Mouse (Mus musculus): Measurements from ENCODE around the gene Acox3.
A peak's percentile ranks its signal among the peaks of the same experiment; 100 is the strongest.

The Acox3 gene

DNA sequence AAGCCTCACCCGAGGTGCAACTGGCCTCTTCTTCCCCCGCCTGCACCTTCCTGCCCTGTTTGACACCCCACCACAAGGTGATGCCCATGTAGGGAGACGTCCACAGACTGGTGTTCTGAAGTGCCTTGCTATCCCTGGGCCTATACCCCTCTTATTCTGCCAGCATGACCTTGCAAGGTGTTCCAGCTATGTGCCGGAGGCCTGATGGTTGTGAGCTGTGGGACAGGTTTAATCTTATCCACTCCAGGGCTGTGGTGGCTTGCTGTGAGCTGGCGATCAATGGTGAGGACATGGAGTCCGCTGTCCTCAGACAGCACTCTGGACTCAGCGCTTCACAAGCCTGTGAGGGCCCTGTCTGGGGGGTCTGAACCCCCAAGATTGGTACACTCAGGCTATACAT lies 27.5 kb downstream of the Acox3 start:
- DNase-seq (ENCODE audit: low read depth, low spot score), result no peak

DNA sequence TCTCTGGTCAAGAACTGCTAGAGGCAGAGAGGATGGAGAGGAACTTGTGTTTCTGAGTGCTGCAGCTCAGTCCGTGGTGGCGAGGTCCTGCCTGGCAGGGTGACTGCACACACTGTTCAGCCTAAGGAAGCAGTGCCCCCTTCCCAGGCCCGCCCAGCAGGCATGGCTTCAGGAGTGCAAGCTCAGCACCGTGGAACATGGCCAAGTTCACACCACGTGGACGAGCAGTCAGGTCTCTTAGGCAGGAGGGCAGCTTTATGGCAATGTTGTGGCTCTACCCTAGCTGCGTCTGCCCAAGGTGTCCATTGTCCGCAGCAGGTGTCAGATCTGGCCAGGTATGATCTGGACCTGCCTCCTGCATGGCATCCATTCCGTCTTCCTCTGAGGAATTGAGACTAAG lies 28.3 kb downstream of the Acox3 start:
- DNase-seq (ENCODE audit: low read depth, low spot score), result no peak

DNA sequence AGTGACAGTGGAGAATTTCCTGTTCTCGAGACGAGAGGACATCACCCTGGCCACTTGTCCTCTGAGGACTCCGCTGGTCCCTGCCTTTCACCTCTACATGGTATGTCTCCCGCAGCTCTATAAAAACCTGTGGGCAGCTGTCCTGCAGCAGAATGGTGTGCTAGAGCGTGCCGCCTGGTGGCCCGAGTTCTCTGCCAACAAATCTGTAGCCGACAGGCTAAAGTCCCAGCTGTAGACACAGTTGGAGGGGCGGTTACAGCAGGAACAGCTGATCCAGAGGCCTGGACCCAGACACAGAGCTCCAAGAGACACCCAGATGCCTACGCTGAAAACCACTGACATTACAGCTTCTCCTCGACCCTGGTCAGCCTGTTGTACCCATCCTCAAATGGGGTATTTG lies 29.1 kb downstream of the Acox3 start:
- DNase-seq (ENCODE audit: low read depth, low spot score), result no peak

DNA sequence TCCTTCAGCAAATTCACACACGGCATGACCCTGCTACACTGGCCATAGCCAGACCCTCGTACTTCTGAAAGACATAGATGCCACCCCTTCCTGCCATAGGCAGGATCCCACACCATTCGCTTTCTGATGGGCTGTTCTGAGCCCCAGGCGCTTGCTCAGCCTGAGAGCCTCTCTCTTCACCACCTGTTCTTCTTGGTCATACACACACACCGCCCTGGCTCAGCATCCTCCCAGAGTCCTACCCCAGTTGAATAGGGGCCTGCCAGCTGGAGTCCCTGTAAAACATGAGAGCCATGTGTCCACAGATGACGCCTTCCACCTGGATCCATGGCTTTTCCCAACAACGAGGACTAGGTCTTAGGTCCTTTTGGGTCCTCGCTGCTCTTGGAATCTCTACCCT lies 29.9 kb downstream of the Acox3 start:
- no peak for DNase-seq (ENCODE audit: low read depth, low spot score)

DNA sequence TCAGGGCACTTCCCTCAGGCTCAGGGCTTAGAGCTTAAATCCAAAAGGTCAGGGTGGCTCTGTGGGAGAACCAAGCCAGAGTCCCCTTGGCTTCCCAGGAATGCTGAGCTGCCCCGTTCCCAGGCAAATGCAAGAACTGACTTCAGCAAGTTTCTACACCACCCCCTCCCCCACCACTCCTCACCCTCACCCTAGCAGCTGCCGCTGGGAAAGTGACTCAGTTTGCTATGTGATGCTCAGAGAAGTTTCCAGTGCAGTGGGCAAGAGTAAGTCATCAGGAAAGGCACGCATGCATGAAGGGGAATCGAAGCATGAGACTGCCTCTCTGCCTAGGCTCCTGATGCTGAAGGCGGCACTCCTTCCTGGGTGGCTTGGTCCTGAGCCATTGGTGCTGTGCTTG lies 34.1 kb downstream of the Acox3 start:
- peak; percentile 15 for DNase-seq (ENCODE audit: low read depth, low spot score)

DNA sequence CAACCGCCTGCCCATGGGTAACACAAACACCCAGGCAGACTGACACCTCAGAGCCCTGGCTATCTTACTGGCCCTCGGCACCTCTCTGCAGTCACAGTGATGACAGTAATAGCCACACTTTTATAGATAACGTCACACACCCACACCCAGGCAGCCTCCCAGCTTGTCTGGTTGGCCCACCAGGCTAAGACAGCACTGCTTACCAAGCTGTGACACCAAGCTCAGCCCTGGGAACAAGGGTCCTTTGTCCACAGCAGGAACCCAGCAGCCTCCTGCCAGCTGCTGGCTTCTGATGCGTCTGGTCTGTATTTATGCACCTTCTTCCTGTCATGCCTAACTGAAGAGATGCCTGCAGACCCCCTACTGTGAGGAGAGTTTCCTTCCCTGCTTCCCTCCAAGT lies 38.3 kb downstream of the Acox3 start:
- DNase-seq (ENCODE audit: low read depth, low spot score), result peak; percentile 59

DNA sequence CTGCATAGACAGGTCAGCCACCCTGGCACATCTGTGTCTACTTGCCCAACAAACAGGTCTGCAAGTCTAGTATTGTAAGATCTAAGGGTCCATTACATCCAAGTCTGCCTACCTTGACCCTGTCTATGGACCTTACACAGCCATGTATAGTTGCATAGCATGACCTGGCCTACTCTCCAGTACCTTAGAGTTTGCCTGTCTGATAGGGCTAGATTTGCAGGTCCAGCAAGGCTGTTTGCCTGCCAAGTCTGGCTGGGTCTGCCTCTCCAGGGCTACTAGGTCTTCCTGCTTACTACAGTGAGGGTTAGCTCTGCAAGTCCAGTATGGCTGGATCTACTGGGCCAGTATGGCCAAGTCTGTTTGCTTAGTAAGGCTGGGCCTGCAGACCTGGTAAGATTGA lies 41.0 kb downstream of the Acox3 start:
- no peak for DNase-seq (ENCODE audit: low read depth, low spot score)

DNA sequence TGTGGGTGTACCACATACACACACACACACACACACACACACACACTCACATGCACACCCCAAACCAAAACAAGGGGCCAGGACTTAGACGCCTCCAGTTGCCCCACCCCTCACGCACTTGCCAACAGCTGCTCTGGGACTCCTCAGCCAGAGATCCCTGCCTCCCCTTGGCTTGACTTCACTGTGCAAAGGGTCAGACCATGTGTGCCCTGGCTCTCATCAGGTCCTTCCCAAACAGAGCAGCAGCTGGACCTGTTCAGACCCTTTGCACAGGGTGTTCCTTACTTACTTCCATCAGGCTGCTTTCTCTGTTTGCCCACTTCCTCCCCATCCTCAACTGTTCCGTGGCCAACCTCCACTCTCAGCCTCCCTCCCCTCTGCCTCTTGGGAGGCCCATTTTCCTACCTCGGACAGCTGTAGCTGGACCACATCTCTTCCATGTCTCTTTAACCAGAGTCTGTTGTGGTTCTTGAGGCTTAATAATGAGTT lies 42.0 kb downstream of the Acox3 start:
- DNase-seq (ENCODE audit: low read depth, low spot score), result no peak

DNA sequence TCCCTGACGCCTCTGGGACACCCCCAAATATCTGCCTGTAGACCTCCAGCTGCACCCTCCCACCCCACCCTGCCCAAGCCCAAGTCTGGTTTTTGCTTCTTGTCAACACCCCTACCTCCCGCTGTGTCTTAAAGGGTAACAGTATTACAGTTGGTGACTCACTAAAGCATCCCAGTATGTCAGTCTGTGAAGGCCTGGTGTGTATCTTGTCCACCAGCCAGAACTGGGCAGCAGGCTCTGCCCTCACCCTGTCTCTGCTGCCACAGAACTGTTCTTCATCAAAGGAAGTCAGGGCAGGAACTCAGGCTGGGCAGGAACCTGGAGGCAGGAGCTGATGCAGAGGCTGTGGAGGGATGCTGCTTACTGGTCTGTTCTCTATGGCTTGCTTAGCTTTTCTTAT lies 43.6 kb downstream of the Acox3 start:
- no peak for DNase-seq (ENCODE audit: low read depth, low spot score)

DNA sequence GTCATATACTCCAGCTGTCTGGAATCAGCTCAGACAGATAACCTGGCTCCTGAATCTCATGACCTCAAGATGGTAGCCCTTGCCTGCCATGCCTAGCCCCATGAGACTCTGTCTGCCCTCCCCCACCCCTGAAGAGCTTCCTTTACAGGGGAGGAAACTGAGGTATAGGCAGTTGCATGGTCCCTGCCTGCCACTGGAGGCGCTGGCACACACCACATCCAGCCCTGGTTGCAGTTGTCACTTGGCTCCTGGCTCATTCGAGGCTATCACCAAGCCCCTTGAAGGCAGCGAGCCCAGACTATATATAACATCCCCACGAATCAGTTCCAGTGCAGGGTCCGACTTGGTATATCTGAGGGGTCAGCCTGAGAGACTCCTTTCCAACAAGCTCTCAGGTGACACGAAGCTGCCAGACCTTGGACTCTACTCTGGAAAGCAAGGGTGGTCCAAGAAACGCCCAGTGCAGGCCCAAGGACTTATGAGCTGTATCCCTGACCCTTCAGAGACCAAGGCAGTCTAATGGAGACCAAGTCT lies 44.5 kb downstream of the Acox3 start:
- peak; percentile 36 for DNase-seq (ENCODE audit: low read depth, low spot score)

DNA sequence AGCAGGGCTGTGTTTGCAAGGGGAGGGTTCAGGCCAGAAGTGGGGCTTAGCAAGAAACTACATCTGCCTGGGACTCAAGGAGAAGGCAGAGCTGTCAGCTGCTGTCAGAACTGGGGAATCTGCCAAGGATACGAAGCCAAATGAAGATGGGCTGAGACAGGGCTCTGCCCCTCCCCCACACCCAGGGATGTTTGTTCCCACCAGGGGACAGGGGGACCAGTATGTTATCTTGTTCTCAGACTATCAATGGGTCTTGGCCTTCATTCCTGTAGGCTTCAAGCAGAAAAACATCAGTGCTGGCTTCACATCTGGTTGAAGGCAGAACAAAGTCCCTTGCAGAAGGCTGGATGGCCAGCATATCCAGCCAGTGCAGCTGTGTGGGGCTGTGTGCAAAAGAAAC lies 45.8 kb downstream of the Acox3 start:
- no peak for DNase-seq (ENCODE audit: low read depth, low spot score)

DNA sequence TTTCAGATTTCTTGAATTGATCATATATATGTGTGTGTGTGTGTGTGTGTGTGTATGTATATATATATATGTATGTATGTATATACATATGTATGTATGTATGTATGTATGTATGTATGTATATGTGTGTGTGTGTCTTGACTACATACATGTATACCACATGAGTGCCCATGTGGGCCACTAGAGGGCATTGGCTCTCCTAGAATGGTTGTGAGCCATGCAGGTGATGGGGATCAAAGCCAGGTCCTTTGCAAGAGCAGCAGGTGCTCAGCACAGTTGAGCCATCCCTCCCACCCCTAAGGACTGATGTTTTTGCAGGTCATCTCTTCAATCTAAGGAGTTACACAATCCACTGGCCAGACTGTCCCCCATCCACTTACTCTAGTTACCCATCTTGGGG lies 46.5 kb downstream of the Acox3 start:
- DNase-seq (ENCODE audit: low read depth, low spot score), result peak; percentile 29

DNA sequence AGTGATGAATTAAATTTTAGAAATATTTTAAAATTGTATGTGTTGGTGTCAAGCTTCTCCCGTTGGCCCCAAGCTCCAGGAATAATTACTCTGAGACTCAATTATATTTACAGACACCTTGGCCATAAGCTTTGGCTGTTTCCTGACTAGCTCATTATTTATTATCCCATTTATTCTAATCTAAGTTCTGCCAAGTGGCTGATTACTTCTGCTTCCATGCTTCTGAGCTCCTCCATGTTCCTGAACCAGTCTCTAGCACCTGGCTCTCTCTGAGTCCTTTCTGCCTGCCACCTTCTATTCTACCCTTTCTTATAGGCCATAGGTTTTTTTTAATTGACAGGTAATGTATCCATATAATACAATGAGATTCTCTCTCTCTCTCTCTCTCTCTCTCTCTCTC lies 47.9 kb downstream of the Acox3 start:
- DNase-seq (ENCODE audit: low read depth, low spot score), result no peak

DNA sequence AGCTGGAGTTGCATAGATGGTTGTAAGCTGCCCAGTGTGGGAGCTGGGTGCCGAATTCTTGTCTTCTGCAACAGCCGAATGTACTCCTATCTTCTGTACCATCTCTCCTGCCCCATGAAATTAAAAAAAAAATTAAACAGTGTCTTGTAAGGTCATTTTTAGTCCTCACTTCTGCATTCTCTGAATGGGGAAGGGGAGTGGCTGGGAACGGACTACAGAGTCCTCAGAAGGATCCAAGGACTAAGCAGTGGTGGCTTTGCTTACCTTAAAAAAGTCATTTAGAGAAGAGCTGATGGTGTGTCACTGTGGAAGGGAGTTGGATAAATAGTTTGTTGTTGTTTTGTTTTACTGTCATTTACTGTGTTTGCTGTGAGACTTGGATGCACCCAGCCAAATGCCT lies 48.4 kb downstream of the Acox3 start:
- no peak for DNase-seq (ENCODE audit: low read depth, low spot score)

DNA sequence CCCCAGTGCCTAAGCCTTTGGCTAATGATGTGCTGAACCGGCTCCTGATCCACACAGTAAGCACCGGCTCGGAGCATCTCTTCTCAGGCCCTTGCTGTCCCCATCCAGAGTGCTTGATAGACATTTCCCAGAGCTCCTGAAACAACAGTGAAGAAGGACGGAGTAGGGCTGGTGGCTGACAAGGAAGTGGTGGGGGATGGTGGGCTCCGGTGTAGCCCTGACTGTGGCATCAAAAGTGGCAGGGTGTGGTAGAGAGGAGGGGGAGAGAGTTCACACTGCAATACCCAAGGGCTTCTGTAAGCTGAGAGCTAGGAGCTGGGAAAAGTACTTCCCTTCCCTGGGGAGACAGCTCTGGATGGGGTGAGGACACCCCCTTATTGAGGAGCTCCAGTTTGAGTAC lies 48.9 kb downstream of the Acox3 start:
- DNase-seq (ENCODE audit: low read depth, low spot score), result no peak

DNA sequence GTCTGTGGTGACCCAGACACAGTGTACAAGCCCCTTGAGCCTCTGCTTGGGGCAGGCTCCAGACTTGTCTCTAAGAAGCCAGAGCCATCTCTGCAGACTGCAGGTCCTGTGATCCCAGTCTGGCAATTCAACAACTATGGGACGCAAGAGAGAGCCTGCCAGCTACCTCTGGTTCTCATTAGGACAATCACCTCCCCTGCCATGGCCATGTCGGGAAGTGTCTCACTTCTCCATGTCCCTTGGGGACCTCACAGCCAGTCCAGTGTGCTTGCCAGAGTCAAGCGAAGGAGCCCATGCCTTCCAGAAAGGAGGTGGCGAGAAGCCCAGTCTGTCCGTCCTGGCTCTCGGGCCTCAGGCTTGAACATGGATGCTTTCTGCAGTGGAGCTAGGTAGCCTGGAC lies 50.0 kb downstream of the Acox3 start:
- DNase-seq (ENCODE audit: low read depth, low spot score), result no peak

DNA sequence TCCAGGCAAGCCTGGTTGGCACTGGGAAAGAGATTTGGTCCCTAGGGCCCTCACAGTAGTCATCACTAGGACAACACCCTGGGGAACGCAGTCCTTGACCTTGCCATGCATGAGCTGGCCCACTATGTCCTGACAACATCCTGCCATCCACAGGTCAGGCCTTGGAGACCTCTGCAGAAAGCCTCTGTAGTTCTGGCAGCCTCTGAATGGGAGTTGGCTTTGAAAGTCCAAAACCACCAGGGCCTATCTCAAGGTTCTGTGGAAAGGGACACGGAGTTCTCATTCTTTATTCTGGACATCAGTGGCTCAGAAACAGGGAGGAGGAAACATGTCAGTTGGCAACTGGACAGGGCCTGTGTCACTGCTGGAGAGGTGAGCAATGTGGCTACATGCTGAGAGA lies 53.2 kb downstream of the Acox3 start:
- DNase-seq (ENCODE audit: low read depth, low spot score), result no peak

DNA sequence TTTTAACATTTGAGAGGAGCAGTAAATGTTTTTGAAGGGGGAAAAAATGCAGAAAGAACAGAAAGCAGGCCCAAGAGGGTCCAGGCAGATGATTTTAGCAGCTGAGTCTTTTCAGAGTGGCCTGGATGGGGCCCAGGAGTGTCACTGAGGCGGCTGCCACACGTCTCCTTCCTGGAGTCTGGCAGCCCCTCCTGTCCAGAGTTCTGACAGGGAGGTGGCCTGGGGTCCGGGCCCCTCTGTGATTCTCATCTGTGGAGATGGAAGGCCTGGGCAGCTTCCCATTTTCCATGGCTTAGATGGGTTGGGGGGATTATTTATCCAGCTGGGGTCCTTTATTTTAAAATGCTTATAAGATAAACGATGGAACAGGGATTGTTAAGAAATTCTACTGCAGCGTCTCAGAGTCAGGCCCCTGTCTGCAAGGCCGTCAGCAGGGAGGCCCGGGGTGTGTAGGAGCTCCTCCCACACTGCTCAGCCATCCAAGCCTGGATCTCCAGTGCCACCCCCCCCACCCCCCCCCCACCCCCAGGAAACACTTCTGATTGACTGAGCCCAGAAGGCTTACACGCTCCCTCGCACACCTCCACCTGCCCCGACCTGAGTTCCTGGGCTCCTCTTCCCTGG lies 59.2 kb downstream of the Acox3 start:
- no peak for DNase-seq (ENCODE audit: low read depth, low spot score)

DNA sequence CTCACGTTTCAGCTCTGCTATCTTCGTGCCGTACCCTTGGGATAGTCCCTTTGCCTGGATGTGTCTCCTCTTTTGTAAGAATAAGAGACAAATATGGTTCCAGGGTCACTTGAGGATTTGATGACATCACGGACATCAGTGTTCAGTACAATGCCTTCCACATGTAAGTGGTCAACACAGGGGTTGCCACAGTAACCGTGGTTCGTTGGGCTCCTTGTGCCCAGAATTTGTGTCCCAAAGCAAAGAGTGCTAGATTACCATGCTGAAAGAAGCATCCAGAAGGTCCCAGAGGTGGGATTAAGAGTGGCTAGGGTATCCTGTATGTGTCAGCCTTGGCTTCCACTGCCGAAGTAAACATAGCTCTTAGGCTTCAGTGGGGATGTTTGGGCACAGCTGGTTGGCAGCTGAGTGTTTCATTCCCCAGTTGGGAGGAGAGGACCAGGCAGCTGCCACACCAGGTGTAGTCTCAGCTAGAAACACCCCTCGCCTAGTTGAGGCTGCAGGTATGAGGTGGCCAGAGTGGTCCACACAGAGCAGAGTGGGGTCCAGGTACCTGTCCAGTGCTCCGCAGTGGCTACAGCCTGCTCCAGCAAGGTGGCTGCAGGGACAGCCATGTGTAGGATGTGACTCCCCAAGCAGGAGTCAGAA lies 60.7 kb downstream of the Acox3 start:
- no peak for DNase-seq (ENCODE audit: low read depth, low spot score)

DNA sequence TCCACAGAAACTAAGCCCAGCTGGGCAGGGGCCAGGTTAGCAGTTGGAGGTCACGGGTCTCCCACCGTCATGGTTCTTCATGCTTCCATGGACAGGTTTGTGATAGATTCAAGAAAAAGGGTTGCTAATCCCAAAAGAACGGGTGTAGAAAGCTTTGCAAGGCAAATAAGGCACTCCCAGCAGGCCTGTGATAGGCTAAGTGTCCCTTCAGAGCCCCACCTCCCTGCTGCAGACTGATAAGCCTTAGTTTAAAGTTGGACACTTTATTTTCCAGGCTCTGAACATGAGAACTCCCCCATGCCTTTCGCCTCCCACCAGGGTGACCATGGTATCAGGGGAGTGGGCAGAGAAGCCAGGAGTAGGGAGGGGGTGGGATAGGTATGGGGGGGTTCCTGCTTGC lies 61.2 kb downstream of the Acox3 start:
- no peak for DNase-seq (ENCODE audit: low read depth, low spot score)

DNA sequence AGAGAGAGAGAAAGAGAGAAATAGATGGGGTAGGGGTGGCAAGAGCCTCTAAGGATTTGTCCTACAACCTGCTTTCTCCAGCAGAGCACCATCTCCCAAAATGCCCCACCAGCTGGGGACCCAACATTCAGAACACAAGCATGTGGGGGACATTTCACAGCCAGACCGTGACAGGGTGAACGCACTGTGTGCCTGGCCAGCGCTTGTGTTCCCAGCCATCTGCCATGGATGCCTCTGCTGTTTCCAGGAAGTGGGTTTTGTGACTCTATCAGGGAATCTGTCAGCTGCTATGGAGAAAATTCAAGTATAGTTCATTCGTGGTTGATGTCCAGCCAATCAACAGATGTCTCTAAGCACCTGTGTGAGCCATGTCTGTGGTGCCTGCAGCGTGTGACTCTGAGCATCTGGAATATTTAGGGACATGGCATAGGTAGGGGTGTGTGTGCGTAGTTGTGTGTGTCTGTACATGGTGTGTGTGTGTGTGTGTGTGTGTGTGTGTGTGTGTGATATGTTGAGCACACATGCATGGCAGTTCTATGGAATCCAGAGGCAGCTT lies 63.2 kb downstream of the Acox3 start:
- DNase-seq (ENCODE audit: low read depth, low spot score), result no peak

DNA sequence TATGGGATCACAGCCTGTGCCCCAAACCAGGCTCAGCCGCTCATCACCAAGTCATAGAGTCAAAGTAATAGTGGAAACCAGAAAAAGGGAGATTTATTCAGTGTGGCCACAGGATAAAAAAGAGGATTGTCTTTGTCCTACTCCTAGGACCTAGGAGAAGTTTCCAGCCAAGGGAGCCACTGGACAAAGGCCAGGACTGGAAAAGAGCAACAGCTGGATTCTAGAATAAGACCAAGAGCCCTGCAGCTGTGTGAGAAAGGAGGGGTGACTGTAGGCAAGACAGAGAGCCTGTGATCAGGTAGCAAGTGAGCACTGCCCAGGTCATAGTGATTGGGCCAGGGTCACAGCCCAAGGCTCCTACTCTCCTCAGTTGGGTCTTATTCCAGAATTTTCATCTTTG lies 64.1 kb downstream of the Acox3 start:
- DNase-seq (ENCODE audit: low read depth, low spot score), result no peak

DNA sequence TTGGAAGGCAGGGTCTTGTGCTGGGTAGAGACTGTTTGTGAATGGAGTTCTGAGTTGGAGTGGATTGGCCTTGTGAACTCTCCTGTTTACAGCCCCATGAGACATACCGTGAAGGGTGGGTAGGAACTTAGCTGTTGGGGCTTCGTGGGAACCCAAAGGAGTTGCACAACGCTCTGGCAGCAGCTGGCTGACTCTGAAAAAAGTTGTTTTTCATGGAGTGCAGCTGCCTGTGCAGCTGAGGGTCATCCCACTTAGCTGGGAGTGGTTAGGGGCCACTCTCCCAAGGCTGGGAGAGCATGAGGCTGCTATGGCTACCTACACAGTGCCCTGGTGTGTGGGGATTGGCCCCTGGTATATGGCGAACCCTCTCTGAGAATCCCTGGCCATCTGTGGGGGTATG lies 64.7 kb downstream of the Acox3 start:
- no peak for DNase-seq (ENCODE audit: low read depth, low spot score)

Data from ZHBTc4 (cell line).